Mouse (Mus musculus) layer of hippocampus, adult 9-10 months (tissue): ENCODE data around the gene Macf1.

Experiments
- DNase-seq: peaks from one replicate; pipeline ENCODE4 v3.0.0; 2022; ENCODE audit warnings: low spot score

Gene Macf1

DNA sequence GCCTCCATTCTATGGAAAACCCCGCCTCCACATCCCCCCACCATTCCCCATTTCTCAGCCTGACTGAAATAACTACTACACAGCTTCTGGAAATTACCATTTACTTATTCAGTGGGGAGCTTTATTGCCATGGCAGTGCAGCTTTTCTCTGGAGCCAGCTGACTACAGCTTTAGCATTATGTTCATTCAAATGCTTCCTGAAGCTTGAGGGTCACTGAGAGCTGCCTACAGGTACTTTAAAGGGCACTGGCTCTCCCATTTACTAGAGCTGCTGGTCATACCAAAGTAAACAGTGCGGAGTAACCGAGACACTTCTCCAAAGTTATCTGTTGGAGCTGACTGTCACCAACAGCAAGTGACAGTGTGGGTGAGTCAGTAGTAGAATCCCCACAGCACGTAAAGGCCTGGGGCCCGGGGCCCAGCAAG, 89.8 kb downstream of the Macf1 start:
- DNase-seq: no peak

DNA sequence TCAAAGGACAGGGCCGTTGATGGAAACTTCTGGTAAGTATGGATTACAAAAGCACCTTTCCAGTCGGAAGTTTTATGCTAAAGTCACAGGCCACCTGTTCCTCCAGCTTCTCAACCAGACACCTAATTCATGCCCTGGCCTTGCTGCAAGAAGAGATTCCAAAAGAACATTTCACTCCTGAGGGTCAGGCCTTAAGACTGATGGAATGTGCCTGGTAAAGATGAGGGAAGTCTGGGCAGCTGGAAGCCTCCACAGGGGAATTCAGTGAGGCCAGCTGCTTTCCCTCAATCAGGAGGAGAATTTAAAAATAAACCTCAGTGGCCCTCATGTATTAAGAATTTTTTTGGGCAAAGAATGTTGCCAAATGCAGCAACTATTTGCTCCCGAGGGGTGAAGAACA, 90.5 kb downstream of the Macf1 start:
- no peak for DNase-seq

DNA sequence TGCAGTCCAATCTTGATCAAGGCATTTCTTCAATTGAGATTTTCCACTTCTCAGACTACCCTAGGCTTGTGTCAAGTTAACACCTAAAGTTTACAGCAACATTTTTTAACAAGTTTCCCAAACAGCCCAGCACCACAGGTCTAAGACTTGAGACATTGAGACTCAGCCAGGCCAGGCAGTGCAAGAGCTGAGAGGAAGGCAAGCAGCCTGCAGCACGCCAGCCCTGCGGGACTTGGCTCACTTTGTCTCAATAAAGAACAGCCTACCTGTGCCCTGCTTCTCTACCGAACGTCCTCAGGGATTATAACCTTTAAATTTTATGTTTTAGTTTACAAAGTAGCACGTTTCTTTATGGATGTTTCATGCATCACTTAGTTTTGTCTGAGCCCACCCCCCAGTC, 92.1 kb downstream of the Macf1 start:
- DNase-seq: no peak

DNA sequence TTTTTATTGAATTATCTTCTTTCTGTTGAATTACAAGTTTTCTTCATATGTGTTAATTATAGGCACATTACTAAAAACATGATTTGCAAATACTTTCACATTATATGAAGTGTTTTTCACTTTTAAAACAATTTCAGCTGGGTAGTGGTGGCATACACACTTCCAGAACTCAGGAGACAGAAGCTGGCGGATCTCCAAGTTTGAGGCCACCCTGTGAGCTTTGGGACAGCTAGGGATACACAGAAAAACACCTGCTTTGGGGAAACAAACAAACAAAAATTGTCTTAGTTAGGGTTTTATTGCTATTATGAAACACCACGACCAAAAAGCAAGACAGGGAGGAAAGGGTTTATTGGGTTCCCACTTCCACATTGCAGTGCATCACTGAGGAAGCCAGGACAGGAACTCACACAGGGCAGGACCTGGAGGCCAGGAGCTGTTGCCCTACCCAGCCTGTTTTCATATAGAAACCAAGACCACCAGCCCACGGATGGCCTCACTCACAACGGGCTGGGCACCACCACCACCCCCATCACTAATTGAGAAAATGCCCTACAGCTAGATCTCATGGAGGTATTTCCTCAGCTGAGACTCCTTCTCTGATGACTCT, 93.0 kb downstream of the Macf1 start:
- no peak for DNase-seq

DNA sequence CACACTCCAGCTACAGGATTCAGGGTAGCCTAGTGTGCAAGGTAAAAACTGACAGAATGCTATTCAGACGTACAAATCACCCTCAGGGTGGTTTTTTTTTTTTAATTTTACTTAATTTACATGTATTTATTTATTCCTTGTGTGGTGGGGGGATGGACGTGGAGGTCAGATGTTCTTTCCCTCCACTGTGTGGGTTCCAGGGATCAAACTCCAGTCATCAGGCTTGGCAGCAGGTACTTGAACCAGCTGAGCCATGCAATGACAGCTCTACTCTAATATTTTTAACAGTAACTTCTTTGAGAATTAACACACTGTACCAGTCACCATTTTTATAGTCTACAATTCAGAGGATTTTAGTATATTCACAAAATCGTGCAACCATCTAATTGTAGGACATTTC, 94.7 kb downstream of the Macf1 start:
- no peak for DNase-seq

DNA sequence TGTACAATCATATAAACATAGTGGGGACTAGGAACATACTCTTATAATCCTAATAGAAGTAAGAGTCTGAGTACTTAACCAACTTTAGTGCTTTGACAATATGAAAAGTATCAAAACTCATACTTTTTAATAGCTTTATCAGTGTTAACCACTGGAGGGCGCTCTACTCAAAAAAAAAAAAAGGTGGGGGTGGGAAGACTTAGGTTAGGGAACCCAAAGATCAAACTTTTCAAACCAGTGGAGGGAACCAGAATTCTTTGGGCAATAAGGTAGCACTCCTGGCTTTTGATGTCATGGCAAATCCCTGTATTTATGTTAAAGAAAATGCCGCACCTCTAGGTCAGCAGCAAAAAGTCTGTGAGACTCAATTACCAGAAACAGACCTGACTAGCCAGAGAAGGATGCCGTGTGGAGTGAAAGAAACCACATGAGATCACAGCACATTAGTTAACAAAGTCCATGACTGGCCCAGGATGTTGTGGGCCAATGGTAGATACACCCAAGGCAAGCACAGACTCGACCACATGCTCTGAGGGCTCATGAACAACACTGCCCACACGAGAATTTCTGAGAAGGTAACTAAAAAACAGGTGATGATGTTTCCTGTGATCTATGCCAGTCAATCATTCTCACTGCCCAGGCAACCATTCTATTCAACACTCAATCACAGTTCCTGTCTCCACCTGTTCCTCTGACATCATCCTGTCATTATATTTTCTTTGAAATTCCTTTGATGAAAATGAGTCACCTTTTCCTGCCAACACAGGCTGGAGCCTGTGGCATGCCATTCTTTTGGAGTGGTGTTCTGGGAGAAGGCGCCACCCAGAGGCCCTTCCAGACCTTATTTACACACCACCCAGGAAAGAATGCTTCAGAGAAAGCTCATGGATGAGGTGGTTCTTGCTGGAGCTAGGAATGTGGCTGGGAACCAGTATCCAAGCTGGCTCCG, 95.5 kb downstream of the Macf1 start:
- no peak for DNase-seq

DNA sequence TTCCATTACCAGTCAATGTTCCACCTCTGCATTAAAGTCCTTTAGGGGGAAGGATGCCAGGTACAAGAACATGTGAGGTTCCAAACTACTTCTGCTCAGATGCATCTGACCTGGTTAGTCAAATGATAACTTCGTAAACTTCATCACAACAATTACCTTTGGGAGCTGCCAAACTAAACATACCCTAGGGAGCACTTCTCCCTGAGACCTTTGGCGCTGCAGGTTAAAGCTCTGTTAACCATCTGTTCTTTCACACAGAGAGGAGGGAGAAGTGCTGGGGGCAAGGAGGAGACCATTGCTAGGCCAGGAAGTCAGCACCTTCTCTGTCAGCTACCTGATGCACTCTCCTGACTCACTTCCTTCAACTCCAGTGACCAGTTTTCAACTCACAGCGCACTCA, 96.5 kb downstream of the Macf1 start:
- DNase-seq: no peak

DNA sequence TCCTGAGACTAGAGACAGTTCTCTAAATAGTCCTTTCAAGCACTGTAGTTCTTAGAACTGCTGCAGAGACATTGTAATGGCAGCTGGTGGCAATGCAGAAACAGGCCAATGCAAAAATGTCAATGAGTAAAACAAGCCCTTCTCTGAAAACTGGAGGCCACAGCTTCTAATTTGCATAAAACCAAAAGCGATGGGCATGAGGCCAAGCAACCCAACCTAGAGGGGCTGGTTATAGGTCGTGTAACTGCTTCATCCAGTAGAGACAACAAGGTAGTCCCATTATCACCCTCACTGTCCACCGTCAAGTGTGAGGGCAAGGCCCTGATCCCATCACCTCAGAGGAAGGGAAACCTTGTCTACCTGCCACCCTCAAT, 99.5 kb downstream of the Macf1 start:
- no peak for DNase-seq

DNA sequence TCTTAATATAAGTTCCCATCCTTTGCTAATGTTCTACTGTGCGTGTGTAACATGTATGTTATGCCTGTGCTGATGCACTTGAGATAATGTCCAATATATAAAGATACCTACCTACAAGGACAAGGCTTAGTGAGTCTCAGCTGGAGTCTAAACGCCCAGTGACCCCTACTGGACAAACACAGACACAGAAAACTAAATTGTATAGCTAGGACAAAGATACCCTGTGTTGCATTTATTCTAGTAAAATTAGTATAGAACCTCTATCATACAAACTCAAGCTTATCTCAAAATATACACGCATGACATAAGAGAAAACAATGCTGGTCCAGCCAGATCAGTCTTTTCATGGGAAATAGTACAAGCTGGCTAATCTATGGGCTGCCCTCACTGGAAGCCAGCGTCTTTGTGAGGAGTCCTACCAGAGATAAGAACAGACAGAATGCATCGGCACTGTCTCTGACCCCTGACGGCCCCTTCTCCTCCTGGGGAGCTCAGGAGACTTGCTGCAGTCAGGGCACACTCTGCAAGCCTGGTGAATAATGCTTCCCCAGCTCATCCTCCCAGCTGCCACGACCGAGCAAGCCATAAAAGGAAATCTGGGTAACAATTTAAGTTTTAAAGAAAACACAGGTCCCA, 100.0 kb downstream of the Macf1 start:
- no peak for DNase-seq

DNA sequence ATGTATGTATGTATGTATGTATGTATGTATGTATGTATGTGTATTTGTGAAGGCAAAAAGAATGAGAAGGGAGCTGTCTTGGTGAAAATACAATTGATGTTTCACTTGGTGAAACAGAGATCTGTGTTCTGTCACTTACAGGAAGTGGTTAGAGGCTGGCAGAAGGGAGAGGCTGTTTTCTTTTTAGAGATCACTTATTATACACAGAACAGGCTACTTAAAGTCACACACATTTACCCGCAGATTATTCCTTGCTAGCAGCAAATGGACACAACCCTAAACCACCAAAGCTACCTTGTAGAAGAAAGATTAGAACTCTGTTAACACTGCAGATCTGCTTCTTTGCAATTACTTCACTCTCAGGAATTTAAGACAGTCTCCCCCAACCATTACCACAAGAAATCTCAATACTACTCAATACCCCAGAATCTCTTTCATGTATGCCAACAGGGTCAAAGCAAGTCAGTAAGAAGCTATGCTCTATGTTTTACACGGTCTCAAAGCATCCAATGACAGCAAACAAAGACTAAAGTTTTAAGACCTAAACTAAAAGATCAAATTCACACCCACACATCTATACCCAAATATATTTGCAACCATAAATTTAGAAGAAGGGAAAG, 106.6 kb downstream of the Macf1 start:
- no peak for DNase-seq

DNA sequence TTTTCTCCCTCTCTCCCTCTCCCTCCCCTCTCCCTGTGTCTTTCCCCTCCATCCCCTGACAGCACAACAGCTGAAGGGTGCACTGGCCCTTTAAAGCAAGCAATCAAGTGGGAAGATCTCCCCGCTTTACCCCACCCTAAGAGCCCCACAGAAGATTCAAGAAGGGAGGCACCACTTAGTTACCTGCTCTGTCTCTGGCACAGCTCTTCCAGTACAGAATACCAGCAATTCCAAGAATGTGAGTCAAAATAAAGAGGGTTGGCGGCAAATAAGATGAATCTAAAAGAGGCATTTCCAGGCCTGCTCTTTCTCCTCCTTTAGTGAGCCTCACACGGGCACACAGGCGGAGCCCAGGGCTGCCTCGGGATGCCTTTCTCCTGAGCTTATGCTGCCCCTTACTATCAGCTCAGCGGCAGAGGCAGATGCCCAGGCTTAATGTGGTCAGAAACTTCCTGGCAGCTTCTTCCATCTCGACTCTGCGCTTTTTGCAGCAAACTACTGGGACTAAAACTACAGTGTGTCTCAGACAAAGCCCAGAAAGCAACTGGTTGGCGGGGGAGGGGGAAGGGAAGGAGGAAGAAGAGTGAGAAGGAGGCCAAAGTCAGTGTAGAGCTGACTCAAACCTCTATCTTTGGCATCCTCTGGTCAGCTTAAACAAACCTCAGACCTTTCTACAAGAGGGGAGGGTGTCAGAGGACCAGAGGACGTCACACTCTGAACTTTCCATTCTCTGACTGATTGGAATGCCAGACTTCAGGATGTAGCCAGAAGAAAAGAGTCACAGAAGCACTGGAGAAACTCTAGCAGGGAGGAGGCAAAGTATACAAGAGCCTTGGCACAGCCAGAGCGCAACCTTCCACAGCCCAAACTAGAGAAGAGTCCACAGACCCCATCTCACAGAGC, 111.5 kb downstream of the Macf1 start:
- no peak for DNase-seq

DNA sequence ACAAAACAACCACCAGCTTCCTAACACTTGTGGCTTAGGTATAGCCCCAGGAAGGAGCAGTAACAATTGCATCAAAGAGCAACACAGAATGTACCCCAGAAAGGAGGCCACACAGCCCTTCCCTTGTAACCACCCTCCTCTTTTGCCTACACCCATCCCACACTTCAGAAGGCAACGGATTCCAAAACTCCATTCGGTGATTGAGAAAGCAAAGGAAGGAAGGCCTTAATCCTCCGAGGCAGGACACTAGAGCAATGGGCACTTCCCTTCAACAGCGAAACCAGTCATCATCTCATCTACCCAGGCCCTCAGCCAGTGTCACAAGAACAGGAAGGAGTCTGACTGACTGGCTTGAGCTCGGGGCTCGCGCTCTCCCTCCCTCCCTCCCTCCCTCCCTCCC, 112.3 kb downstream of the Macf1 start:
- no peak for DNase-seq

DNA sequence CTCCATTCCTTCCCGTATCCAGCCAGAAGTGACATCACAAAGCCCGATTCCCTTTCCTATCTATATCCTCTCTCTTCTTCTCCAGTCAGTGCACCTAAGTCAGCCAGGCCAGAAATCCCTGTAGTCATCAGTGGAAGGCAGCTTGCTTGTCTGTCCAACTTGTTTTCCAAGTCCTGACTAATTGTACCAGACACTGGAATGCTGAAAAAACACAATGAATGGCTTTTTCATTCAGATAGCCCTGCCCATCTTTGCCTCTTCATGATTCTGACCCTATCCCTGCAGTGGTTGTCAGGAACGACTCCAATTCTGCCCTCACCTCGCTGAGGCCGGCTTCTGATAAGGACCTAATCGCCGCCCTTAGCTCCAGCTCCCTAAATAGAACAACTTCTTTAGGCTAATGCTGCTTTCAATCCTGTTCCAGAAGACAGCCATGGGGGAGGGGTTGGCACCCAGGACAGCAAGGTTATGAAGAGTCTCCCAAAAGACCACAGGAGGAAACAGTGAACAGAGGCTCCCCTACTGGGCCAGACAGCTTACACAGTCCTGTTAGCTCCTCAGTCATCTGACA, 118.8 kb downstream of the Macf1 start:
- DNase-seq: no peak

DNA sequence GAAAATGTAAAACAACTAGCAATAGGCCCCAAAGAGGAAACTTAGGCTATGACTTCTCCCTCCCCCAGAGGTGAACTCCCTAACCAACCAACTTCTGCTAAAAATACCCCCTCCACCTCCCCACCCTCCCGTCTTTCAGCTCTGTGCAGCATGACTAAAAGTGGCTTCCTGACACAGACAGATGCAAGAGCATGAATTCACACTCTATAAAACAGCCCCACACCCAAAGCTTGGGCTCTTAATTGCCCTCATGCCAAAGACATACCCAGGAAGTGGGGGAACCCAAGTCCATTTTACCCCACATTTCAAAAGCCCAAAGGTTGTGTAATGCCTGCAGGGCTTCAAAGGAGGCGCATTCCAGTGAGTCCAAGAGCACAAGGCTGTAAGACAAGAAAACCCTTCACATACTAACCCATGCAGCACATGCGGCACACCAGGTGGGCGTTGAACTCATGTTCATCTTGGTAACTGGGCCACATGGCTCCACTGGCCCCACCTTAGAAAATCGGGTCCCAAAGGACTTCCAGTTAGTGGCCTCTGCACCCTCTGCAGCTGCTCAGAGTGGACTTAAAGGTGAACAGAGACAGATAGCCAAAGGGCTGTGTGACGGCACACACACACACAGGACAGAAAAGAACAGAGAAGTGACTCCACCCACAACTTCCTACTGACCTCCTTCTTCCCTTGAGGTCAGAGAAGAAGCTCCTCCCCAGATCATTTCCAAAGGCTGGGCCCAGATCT, 119.9 kb downstream of the Macf1 start:
- no peak for DNase-seq

DNA sequence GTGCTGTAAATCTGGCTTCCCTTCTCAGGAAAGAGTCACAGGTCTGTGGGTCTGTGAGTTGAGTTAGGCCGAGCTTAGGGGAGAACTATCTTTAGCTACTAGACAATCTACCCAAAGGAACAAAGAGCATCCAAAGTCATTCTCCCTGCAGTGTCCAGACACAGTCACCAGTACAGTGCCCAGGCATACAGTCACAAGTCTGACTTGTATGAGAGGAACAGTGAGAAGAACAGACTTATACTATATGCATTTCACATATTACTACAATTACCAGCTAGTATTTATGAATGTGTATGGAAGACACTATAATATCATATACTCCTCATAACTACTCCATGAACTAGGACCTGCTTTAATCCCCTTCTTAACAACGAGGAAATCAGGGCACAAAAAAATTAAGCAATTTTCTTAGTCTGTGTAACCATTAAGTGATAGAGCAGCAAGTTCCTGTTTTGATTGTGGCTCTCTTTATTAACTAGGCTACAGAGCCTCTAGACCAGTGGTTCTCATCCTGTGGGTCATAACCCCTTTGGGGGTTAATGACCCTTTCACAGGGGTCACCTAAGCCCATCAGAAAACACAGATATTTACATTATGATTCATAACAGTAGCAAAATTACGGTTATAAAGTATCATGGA, 121.9 kb downstream of the Macf1 start:
- no peak for DNase-seq

DNA sequence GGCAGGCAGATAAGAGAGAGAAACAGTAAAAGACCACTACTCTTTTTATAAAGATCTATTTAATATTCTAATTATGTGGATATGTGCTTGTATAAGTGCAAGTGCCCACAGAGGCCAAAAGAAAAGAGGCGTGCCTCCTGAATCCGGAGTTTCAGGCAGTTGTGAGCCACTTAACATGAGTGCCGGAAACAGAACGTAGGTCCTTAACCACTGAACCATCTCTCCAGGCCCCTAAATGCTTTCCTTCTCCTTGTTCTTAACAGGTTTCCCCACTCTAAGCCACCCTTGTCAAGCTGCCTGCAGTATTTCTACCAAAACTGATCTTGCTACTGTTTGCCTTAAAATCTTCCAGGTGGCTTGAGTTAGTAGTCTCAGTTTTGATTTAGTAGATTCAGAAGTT, 123.3 kb downstream of the Macf1 start:
- no peak for DNase-seq

DNA sequence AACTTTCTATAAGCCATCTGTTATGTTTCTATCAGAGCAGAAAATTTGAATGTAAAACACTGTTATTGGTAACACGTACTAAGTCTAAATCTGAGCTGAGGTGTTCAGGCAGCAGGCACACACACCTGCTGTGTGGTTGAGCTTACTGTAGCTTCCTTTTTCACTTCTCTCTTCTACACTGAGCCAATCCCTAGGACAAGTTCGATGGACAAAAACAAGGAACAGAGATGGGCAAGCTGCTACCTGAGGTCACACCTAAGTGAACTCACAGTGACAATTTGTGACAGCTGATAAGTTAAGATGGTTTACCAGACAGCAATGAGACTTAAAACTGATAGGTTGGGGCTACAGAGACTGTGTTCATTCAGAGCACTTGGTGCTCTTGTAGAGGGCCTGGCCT, 125.7 kb downstream of the Macf1 start:
- no peak for DNase-seq

DNA sequence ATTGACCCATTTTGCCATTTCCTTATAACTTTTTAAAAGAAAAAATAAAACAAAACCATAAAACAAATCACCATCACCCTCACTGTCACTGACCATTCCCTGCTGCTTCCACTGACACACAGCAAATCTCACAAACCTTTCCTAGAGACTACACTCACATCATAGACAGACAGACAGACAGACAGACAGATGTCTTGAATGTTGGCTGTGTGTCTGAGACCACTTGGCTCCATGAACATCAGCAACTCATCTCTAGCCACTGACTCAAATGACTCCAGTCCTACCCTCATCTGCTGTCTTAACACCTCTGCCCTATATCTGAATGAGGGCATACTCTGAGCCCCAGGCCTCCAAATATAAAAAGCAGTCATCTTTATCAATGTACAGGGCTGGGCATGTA, 128.9 kb downstream of the Macf1 start:
- DNase-seq: no peak

DNA sequence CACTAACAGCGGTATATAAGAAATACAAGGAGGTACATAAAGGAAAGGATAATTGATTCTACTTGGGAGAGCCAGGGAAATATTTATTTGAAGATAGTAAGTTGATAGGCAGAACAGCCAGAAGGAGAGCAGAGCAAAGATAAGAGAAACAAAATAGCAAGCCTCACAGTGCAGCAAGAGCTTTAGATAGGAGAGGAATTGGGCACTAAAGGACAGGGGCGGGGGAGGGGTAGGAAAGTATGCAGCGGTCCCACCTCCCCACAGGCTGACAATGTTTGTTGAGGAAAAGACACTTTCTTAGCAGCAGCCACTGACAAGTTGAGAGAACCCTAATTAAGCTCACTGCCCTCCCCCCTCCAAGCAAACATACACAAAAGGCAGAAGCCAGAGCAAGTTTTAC, 131.5 kb downstream of the Macf1 start:
- no peak for DNase-seq

DNA sequence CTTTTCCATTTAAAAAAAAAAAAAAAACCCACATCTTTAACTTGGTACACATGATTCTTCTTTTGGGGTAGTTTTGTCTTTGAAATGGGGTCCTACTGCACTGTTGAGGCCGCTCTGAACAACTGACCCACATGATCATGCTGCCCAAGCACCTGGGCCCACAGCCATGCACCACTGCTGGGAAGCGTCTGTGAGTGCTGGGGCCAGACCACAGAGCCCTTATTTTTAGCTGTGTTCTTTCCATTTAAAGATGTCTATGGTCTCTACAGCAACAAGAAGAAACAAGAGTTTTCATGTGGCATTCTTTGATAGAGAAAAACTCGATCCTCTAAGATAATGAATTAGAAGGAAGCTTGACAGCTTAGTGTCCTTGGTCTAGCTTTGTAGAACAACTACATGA, 135.8 kb downstream of the Macf1 start:
- no peak for DNase-seq
